Mouse (Mus musculus): ENCODE data around the gene Cntrob. TPM values are rescaled to one million over a fixed set of nuclear protein-coding genes. Genes with fewer than 3 reads are reported as not detected.

Gene Cntrob
- polyA plus RNA-seq, 1 experiment = 59.8 TPM

GRCm38 (mm10) chr11:69258287-69258686, 65.3 kb downstream of the Cntrob start:
- Histone ChIP-seq H3K27ac (ENCODE audit: control insufficient read depth, insufficient read depth, low read depth, low read length, poor library complexity) (no peak overlapping the region), H3K4me3 (replicated peaks; ENCODE audit: control insufficient read depth, low read depth, low read length) (no peak overlapping the region), H3K4me1 (ENCODE audit: control insufficient read depth, insufficient read depth, low read length) (no peaks in the 10 kb centered on the region)
- TF ChIP-seq POLR2A (IDR thresholded peaks at IDR 0.05; ENCODE audit: borderline replicate concordance, control insufficient read depth, low read depth, low read length) (no peak), CTCF (IDR thresholded peaks at IDR 0.05; ENCODE audit: control insufficient read depth, insufficient read depth, low read length) (peak; percentile 92)
- WGBS = 47% methylated on average over 5 of the region's 5 CpGs

- TF ChIP-seq POLR2A (IDR thresholded peaks at IDR 0.05; ENCODE audit: borderline replicate concordance, control insufficient read depth, low read depth, low read length) = no peak
- TF ChIP-seq CTCF (IDR thresholded peaks at IDR 0.05; ENCODE audit: control insufficient read depth, insufficient read depth, low read length) = 0 out of 2 replicates have a peak, but pooled peaks have one; percentile 4
- no peaks in the 10 kb centered on the region for H3K4me1 ChIP-seq (ENCODE audit: control insufficient read depth, insufficient read depth, low read length)
- H3K27ac ChIP-seq (ENCODE audit: control insufficient read depth, insufficient read depth, low read depth, low read length, poor library complexity) = no peak overlapping the region
- H3K4me3 ChIP-seq (replicated peaks; ENCODE audit: control insufficient read depth, low read depth, low read length) = peak overlapping the region; percentile 14
- WGBS = 47% methylated on average over 4 of the region's 4 CpGs
Measured at GRCm38 (mm10) chr11:69257807-69258206, 65.8 kb downstream of the Cntrob start.

- H3K4me1 ChIP-seq (ENCODE audit: control insufficient read depth, insufficient read depth, low read length) = no peaks in the 10 kb centered on the region
- 49% methylated on average over 2 of the region's 2 CpGs for WGBS
- TF ChIP-seq POLR2A (IDR thresholded peaks at IDR 0.05; ENCODE audit: borderline replicate concordance, control insufficient read depth, low read depth, low read length) = no peak
- no peak for TF ChIP-seq CTCF (IDR thresholded peaks at IDR 0.05; ENCODE audit: control insufficient read depth, insufficient read depth, low read length)
- H3K4me3 ChIP-seq (replicated peaks; ENCODE audit: control insufficient read depth, low read depth, low read length) = no peak overlapping the region
- H3K27ac ChIP-seq (ENCODE audit: control insufficient read depth, insufficient read depth, low read depth, low read length, poor library complexity) = no peak overlapping the region
Measured at GRCm38 (mm10) chr11:69257072-69257471, 66.5 kb downstream of the Cntrob start.

GRCm38 (mm10) chr11:69254808-69255207, 68.8 kb downstream of the Cntrob start:
- H3K4me1 ChIP-seq (ENCODE audit: control insufficient read depth, insufficient read depth, low read length) = no peaks in the 10 kb centered on the region
- 82% methylated on average over 5 of the region's 5 CpGs for WGBS
- TF ChIP-seq POLR2A (IDR thresholded peaks at IDR 0.05; ENCODE audit: borderline replicate concordance, control insufficient read depth, low read depth, low read length) (no peak), CTCF (IDR thresholded peaks at IDR 0.05; ENCODE audit: control insufficient read depth, insufficient read depth, low read length) (no peak)
- no peak overlapping the region for H3K27ac ChIP-seq (ENCODE audit: control insufficient read depth, insufficient read depth, low read depth, low read length, poor library complexity)
- H3K4me3 ChIP-seq (replicated peaks; ENCODE audit: control insufficient read depth, low read depth, low read length) = no peak overlapping the region

- no peak overlapping the region for H3K4me3 ChIP-seq (replicated peaks; ENCODE audit: control insufficient read depth, low read depth, low read length)
- TF ChIP-seq POLR2A (IDR thresholded peaks at IDR 0.05; ENCODE audit: borderline replicate concordance, control insufficient read depth, low read depth, low read length) (no peak), CTCF (IDR thresholded peaks at IDR 0.05; ENCODE audit: control insufficient read depth, insufficient read depth, low read length) (no peak)
- no peaks in the 10 kb centered on the region for H3K4me1 ChIP-seq (ENCODE audit: control insufficient read depth, insufficient read depth, low read length)
- no peak overlapping the region for H3K27ac ChIP-seq (ENCODE audit: control insufficient read depth, insufficient read depth, low read depth, low read length, poor library complexity)
- 47% methylated on average over 9 of the region's 9 CpGs for WGBS
Measured at GRCm38 (mm10) chr11:69253131-69253530, 70.4 kb downstream of the Cntrob start.

GRCm38 (mm10) chr11:69251953-69252352, 71.6 kb downstream of the Cntrob start:
- Histone ChIP-seq H3K4me3 (replicated peaks; ENCODE audit: control insufficient read depth, low read depth, low read length) (no peak overlapping the region), H3K4me1 (ENCODE audit: control insufficient read depth, insufficient read depth, low read length) (no peaks in the 10 kb centered on the region), H3K27ac (ENCODE audit: control insufficient read depth, insufficient read depth, low read depth, low read length, poor library complexity) (no peak overlapping the region)
- TF ChIP-seq CTCF (IDR thresholded peaks at IDR 0.05; ENCODE audit: control insufficient read depth, insufficient read depth, low read length) (no peak), POLR2A (IDR thresholded peaks at IDR 0.05; ENCODE audit: borderline replicate concordance, control insufficient read depth, low read depth, low read length) (no peak)
- 87% methylated on average over 7 of the region's 7 CpGs for WGBS

- Histone ChIP-seq H3K4me1 (ENCODE audit: control insufficient read depth, insufficient read depth, low read length) (no peaks in the 10 kb centered on the region), H3K27ac (ENCODE audit: control insufficient read depth, insufficient read depth, low read depth, low read length, poor library complexity) (no peak overlapping the region), H3K4me3 (replicated peaks; ENCODE audit: control insufficient read depth, low read depth, low read length) (no peak overlapping the region)
- WGBS = 62% methylated on average over 14 of the region's 14 CpGs
- TF ChIP-seq POLR2A (IDR thresholded peaks at IDR 0.05; ENCODE audit: borderline replicate concordance, control insufficient read depth, low read depth, low read length) (no peak), CTCF (IDR thresholded peaks at IDR 0.05; ENCODE audit: control insufficient read depth, insufficient read depth, low read length) (peak; percentile 73)
Measured at GRCm38 (mm10) chr11:69251135-69251842, 72.3 kb downstream of the Cntrob start.

- Histone ChIP-seq H3K4me1 (ENCODE audit: control insufficient read depth, insufficient read depth, low read length) (no peaks in the 10 kb centered on the region), H3K27ac (ENCODE audit: control insufficient read depth, insufficient read depth, low read depth, low read length, poor library complexity) (no peak overlapping the region), H3K4me3 (replicated peaks; ENCODE audit: control insufficient read depth, low read depth, low read length) (no peak overlapping the region)
- 66% methylated on average over 5 of the region's 5 CpGs for WGBS
- TF ChIP-seq POLR2A (IDR thresholded peaks at IDR 0.05; ENCODE audit: borderline replicate concordance, control insufficient read depth, low read depth, low read length) (no peak), CTCF (IDR thresholded peaks at IDR 0.05; ENCODE audit: control insufficient read depth, insufficient read depth, low read length) (no peak)
Measured at GRCm38 (mm10) chr11:69250106-69250505, 73.5 kb downstream of the Cntrob start.

Other genes starting within 250 kb of the Cntrob start
- gene Vamp2, start 235.3 kb downstream of the Cntrob start, polyA plus RNA-seq (2011; ENCODE audit: insufficient read depth, insufficient read length, low replicate concordance, missing spikeins) = 50.5 and 55.9 TPM in 2 replicates
- 28.8 and 46.2 TPM in 2 replicates for gene Per1, start 228.6 kb downstream of the Cntrob start, polyA plus RNA-seq (2011; ENCODE audit: insufficient read depth, insufficient read length, low replicate concordance, missing spikeins)
- gene Hes7, start 203.4 kb downstream of the Cntrob start, polyA plus RNA-seq (2011; ENCODE audit: insufficient read depth, insufficient read length, low replicate concordance, missing spikeins) = 1.1 TPM in 1 of 2 replicates, not detected in the other
- gene 9130213A22Rik, start 201.2 kb downstream of the Cntrob start, polyA plus RNA-seq (2011; ENCODE audit: insufficient read depth, insufficient read length, low replicate concordance, missing spikeins) = not detected in 2 replicates
- 0.82 TPM in 1 of 2 replicates, not detected in the other for gene Aloxe3, start 197.9 kb downstream of the Cntrob start, polyA plus RNA-seq (2011; ENCODE audit: insufficient read depth, insufficient read length, low replicate concordance, missing spikeins)
- not detected in 2 replicates for gene Alox12b, start 166.8 kb downstream of the Cntrob start, polyA plus RNA-seq (2011; ENCODE audit: insufficient read depth, insufficient read length, low replicate concordance, missing spikeins)
- not detected in 2 replicates for gene Alox8, start 125.9 kb downstream of the Cntrob start, polyA plus RNA-seq (2011; ENCODE audit: insufficient read depth, insufficient read length, low replicate concordance, missing spikeins)
- gene Gucy2e, start 86.7 kb downstream of the Cntrob start, polyA plus RNA-seq (2011; ENCODE audit: insufficient read depth, insufficient read length, low replicate concordance, missing spikeins) = not detected in 2 replicates
- gene Trappc1, start 205 bp upstream of the Cntrob start, polyA plus RNA-seq (2011; ENCODE audit: insufficient read depth, insufficient read length, low replicate concordance, missing spikeins) = 50.7 and 71.7 TPM in 2 replicates
- gene Kcnab3, start 2.5 kb upstream of the Cntrob start, polyA plus RNA-seq (2011; ENCODE audit: insufficient read depth, insufficient read length, low replicate concordance, missing spikeins) = not detected in 2 replicates
- 1.7 TPM in 1 of 2 replicates, not detected in the other for gene Rnf227, start 16.7 kb upstream of the Cntrob start, polyA plus RNA-seq (2011; ENCODE audit: insufficient read depth, insufficient read length, low replicate concordance, missing spikeins)
- 49.6 and 54.5 TPM in 2 replicates for gene Chd3, start 45.6 kb upstream of the Cntrob start, polyA plus RNA-seq (2011; ENCODE audit: insufficient read depth, insufficient read length, low replicate concordance, missing spikeins)
- gene Naa38, start 71.7 kb upstream of the Cntrob start, polyA plus RNA-seq (2011; ENCODE audit: insufficient read depth, insufficient read length, low replicate concordance, missing spikeins) = 23.1 and 43.9 TPM in 2 replicates
- 5.1 and 9.1 TPM in 2 replicates for gene Cyb5d1, start 71.9 kb upstream of the Cntrob start, polyA plus RNA-seq (2011; ENCODE audit: insufficient read depth, insufficient read length, low replicate concordance, missing spikeins)
- gene Tmem88, start 74.5 kb upstream of the Cntrob start, polyA plus RNA-seq (2011; ENCODE audit: insufficient read depth, insufficient read length, low replicate concordance, missing spikeins) = 1.6 TPM in 1 of 2 replicates, not detected in the other
- gene Kdm6b, start 89.9 kb upstream of the Cntrob start, polyA plus RNA-seq (2011; ENCODE audit: insufficient read depth, insufficient read length, low replicate concordance, missing spikeins) = 13.7 and 29.2 TPM in 2 replicates
- 0.90 and 1.4 TPM in 2 replicates for gene Dnah2, start 225.3 kb upstream of the Cntrob start, polyA plus RNA-seq (2011; ENCODE audit: insufficient read depth, insufficient read length, low replicate concordance, missing spikeins)
- gene Efnb3, start 236.4 kb upstream of the Cntrob start, polyA plus RNA-seq (2011; ENCODE audit: insufficient read depth, insufficient read length, low replicate concordance, missing spikeins) = 1.9 and 2.2 TPM in 2 replicates